Mouse (Mus musculus) kidney, postnatal 14 days (tissue): ENCODE data around the gene Met.
A peak's percentile ranks its signal among the peaks of the same experiment; 100 is the strongest.

Source experiments
- DNase-seq: peaks from one replicate; pipeline ENCODE4 v3.0.0; 2022; ENCODE audit warnings: mixed read lengths

Met gene

DNA sequence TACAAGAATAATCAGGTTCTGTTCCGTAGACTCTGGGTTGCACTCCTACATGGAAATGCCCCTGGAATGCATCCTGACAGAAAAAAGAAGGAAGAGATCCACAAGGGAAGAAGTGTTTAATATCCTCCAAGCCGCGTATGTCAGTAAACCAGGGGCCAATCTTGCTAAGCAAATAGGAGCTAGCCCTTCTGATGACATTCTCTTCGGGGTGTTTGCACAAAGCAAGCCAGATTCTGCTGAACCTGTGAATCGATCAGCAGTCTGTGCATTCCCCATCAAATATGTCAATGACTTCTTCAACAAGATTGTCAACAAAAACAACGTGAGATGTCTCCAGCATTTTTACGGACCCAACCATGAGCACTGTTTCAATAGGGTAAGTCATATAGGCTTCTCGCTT, 28.5 kb downstream of the Met start:
- no peak for DNase-seq

DNA sequence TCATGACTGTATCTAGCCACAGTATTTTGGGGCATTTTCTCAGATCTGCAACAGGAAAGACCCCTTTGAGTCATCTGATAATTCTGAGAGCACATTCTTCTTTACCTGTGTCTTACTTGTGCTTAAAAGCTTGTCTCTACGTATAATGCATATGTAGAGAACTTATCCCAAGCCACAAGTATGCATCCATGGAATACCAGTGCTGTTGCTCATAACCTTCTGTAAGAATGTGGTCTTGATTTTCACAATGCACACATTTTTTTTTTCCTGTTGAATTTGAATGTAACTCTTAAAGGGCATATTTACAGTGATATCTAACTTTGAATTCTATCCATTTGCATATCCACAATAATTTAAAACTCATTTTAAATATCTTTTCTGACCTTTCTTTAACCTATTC, 31.8 kb downstream of the Met start:
- no peak for DNase-seq

DNA sequence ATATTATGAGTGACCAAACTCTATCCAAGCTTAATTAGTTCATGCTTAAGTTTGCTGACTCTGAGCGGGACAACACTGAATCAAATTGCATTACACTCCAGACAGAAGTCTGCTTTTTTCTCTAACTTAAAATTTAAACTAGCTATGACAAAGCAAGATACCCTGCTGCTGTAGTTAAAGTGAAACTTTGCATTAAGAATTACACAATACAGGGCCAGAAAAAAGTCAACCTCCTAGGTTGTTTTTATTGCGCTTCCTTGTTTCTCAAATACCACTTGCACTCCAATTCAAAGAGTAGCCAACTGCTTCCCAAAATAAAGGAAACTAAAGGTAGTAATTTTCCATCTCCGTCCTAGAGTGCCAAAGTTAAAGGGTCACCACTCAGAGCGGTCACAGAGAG, 33.8 kb downstream of the Met start:
- no peak for DNase-seq

DNA sequence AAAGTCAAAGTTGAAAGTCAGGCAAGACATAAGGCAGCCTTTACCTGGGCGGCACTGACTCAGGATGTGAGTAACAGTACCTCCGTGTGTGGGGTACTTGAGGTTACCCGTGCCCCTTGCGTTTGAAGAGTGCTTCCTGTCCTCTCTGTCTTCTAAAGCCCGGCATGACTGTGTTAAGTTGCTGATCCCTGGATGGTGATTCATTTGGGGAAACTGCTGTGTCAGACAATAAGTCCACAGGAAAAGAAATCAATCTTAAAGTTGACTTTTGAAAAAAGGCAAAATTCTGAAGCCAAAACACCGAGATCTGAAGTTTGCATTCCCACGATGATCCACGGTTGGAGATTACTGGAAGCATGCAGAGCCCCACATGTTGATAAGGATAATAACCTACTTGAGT, 35.2 kb downstream of the Met start:
- DNase-seq: no peak

DNA sequence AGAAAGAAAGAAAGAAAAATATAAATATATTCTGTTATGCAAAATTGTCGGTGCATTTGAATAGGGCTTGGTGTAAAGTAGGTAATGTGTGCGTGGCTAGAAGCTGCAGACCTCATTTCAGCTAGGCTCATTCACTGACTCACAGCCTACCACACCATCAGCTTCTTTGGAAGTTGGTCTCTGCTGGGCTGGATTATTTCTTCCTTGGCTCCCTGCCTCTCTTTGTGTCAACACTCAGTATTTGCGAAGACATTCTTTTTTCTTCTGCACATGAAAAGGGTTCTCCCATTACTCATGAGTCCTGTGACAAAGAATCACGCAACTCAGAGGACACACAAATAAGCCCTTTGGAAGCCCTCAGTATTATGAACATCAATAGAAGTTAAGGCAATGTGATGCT, 37.8 kb downstream of the Met start:
- DNase-seq: no peak

DNA sequence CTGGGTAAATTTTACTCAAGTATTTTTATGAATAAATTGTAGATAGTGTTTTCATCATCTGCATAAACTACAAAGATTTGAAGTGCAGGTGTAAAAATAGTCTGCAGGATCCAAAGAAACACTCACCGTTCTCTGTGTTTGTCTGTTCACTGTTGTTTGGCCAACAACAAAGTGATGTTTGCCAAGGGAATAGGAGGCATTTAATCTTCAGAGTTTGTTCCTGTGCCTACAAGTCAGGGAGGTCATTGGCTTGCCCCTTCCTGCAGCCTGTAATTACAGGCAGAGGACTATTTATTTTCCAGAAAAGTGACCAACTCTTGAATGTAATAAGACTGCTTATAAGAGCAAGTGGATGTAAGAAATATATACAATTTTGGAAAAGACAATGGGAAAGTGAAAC, 38.7 kb downstream of the Met start:
- DNase-seq: no peak

DNA sequence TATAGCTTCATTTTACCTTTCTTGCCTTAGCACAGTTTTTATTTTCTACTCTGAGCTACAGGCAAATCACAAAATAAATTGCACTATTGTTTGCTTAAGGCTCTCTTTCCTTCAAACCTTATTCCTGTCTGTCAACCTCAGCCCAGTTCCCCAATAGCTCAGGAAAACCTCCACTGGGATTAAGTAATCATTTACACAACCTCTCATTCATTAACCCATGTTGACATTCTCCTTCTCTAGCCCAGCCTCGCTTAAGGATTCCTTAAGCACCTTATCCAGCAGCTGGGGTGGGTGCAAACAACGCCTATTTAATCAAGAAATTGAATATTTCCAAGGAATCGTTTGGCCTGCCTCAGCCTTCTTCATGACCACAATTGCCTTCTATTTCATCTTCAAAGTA, 40.1 kb downstream of the Met start:
- DNase-seq: peak; percentile 31

DNA sequence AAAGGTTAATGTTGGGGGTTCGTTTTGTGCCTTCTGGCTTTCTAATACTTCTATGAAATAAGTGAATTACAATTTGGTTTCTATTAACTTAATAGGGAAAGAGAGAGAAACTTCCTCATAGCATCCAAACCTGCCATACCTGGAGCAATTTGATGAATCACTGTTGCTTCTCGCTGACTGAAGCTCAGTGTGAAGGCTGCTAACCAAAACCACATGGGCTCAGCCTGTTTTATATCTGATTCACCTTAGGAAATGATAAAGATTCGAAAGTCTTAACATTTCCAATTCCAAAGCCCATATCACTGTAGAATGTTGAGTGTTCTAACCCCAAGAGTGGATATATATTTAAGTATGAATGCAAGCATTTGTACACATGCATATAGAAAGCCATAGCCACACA, 41.9 kb downstream of the Met start:
- DNase-seq: no peak

DNA sequence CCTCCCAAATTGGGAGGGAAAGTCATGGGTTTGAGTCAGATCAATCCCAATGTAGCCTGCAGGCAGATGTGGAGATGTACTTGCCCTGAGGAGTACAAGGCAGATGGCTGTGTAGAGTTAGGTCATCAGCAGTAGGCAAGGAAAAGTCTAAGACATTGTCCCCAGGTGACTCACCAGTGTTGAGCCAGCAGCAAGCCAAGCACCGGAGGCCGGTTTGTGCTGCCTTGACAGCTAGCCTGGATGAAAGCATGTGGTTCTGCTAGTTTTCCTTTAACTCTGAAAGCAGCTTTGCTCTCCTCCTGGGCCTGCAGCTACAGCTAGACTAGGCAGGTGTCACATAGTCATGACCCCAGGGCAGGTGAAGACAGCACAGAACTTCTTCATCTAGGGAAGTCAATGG, 43.2 kb downstream of the Met start:
- peak; percentile 66 for DNase-seq

DNA sequence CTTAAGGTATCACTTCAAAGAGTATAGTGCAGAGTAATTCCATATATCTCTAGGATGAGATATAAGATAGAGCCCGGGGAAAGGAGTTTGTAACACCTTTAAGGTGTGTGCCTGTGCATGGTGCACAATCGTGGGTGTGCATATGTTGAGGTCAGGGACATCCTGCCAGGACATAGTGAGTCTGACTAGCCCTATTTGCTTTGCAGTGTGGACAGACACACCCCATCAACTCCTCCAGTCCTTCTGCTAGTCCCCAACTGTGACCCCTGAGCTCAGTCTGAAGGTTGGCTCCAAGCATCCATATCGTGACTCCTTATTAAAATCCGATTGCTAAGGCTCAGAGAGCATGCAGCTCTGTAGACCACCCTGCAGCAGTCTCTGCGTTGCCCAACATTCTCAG, 44.6 kb downstream of the Met start:
- DNase-seq: no peak

DNA sequence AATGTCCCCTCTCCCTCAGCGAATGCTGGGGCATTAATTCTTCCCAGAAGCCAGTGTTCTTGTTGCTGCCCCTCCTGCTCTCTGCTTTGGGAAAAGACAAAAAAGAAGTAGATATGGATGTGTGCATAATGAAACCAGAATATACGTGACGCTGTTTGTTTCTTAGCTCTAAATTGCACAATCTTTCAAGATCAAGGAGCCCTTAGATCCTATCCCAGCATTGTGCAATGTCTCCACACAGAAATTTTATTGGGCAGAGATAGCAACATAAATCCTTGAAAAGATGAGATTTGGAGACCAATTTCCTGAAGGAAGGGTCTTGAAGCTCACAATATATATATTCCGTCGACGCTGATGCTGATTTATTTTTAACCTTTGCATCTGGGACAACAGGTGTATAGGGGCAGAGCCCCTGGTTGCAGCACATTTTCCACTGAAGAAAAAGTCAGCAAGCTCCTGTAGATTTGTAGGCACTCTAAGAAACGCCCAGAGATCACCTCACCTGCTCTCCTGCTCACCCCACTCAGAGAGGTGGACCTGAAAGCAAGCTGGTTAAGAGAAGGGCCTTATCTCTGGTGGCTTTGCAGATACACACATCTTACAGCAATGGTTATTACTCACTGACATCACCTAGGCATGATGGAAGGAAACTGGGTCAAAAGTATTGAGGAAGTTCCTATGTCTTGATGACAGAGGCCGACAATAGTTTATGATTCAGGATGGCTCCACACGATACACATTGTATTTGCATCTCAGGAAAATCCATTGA, 45.2 kb downstream of the Met start:
- no peak for DNase-seq

DNA sequence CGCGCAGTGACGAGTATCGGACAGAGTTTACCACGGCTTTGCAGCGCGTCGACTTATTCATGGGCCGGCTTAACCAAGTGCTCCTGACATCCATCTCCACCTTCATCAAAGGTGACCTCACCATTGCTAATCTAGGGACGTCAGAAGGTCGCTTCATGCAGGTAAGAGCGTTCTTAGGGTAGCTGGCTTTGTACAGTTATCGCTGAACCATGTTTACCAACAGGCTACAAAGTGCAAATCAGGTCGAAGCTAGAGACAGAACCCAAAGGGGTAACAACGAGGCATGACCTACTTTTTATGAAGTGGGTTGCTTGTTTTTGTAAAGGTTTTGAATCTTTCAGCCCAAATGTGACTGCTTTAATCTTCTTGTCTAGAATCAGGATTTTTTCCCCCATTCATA, 49.8 kb downstream of the Met start:
- DNase-seq: no peak

DNA sequence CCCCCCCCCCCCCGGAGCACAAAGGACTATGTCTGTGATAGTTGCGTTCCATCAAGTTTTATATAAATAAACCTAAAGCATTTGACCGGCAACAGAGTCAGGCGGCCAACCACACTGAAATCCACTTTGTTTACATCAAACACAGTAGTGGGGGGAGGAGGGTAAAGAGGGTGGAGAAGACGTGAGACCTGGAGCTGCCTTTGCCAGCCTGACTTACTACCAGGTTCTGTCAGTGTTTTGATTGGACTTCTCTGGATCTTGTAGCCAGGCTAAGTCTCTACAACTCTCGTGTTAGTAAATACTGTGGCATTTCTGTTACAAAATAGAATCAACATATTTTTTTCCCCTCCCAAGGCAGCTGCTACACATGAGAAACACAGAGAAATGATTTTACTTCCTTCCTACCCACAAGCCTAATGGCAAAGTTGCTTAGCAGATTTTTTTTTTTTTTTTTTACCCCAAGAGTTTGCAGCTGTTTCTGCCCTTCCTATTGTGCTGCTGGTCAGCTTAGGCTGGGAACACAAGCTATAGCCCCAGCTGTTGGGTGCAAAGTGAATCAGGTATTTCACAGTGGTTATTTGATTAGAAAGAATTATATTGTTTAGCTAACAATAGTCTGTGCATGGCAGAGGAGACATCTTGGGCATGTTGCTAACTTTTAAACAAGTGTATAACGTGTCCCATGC, 52.3 kb downstream of the Met start:
- DNase-seq: no peak

DNA sequence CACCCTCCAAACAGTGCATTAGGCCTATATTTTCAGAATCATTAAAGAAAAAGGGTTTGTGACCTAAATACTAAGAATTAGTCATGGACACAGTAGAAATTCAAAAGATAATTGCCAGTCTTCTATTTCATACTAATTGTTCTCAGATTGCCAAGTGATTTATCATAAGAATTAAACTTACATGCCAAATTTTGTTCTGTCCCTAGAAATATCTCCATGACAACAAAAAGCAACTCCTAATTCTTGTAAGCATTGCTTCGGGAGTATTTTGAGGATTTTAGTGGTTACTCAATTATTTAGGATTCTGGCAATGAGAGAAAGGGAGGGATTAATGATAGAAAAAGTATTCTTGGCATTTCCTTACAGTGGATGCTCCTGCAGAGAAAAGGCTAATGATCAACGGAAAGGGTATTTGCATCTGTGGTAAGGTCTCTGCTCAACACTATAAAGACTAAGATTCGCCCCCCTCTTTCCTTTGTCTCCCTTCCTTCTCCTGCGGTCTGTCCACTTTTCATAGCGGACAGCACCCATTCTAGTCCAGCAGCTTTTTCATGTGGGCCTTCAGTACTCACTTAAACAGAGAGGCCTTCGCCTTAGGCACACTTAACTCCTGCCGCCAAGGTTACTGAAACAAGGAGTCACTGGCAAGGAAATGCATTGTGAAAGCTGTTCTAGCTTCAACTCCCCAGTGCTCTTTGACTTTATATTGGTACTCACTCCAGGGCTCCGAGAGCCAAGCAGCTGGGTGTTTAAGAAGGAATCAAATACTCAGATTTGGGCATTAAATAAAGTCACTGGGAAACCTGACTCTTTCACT, 58.5 kb downstream of the Met start:
- no peak for DNase-seq

DNA sequence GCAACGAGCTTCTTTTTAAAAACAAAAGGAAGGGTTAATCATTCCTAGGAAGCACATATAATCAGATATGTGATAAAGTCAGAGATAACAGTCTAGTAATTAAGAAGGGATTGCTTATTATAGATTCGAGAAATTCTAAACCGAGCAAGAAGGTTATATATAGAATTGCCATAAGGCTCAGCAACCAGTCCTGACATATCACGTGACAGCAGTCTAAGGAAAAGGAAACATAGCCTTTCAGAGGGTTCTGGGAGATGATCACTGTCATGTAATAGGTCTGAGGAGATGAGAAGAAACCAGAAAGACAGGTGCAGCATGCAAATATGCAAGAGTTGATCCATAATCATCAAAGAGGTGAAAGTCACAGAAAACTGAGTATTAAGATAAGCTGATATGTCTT, 59.3 kb downstream of the Met start:
- no peak for DNase-seq

DNA sequence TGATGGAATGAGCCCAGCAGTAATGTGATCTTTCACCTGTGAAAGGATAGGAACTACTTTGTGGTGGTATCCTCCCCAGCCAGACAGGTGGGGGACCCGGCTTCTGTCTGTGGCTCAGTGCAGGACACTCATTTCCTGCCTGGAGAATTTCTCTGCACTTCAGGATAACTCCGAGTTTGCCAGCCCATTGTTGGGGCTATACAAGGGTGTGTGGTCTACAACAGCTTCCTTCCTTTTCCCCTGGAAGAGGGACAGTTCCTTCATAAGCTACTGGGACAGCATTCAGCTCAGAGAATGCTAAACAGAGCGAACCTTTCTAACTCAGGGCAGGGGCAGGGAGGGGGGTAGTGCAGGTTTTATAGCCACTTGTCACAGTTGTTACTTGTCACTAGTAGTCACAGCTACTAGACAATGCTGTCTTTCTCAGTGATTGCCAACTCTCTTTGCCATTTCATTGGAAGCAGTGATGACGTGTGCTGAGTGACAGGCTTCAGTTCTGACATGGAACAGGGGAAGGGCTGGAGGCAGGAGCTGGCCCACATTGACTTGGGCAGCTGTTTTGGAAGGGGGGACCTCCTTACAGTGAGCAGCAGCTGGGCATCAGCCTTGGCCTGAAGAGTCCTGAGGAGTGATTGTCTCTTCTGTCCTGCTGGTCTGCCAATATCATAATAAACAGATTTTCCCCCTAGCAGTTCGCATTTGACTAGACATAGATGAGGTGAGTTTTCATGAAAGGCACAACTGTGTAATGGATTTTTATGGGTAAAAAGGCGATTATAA, 66.1 kb downstream of the Met start:
- DNase-seq: peak; percentile 31

DNA sequence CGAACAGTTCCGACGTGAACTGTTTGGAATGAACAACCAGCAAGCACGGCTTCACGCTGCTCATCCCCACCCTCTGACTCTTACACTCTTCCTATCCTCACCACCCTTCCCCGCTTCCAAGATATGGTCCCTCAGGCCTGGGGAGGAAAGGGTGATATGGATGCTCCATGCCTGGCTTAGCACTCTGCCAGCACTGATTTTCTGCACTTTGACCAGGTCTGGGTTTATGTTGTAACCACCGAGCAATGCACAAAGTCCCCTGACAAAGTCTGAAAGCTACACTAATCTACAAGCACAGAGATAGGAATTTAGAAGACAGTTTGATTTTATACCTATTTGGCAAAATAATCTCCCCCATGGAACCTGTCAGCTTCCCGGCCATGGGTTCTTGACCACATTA, 78.0 kb downstream of the Met start:
- peak; percentile 53 for DNase-seq

DNA sequence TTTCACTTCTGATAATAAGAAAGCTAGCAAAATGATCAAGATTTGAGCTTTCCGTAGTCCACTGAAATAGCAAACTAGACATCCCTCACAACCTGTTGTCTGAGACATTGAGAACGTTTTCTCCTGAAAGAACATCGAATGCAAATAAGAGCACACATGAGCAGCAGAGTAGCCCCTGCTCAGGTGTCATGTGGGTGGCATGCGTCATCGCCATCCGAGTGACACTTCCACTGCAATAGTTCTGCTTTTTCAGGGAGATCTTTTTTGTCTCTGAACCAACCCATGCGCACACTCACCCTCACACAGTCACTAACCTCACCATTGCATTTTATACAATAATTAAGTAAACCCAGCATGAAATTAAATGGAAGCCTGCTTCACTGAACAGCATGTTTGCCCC, 78.8 kb downstream of the Met start:
- DNase-seq: no peak

DNA sequence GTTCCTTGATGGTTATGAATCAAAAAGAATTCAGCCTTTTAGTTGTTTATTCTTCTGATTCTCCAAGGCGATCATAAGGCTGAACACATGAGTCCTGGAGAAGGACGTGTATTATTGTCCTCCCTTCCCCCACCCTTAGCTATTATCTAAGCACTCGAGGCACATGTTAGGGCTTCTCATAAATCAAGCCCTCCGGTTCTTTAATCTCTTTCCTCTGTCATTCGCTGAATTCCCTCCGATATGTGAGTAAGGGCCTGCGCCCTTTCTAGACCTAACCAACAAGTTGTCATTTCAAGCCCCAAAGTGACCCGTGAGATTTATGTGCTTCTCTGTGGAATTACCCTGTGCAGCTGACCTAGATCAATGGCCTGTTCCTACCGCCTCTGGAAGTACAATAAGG, 81.9 kb downstream of the Met start:
- no peak for DNase-seq

DNA sequence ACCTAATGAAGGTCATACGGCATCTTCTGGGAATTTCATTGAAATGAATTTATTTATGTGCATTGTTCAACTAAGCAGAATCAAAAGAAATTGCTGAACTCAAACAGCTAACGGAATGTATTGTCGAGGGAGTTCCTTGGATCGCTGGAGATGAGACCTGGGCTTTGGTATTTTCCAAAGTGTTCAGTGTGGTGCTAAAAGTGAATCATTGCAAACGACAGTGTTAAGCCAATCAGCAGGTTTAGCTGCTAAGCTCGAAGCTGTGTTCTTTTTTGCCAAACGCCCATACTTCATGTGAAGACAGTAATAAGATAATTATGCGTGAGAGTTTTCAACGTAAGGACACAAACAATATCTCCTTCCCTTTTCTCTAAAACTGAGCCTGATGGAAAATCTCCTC, 82.7 kb downstream of the Met start:
- DNase-seq: no peak

DNA sequence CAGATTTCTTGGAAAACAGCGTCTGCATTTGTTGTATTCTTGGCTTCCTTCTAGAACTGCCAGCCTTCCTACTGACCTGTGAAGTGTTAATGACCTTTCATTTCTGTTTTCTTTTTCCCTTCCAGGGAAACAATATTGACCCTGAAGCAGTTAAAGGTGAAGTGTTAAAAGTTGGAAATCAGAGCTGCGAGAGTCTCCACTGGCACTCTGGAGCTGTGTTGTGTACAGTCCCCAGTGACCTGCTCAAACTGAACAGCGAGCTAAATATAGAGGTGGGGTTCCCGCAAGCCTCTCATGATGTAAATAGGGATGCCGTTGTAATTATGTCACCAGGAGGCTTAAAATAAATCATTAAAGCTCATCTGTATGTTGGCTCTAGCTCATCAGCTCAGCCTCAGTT, 83.2 kb downstream of the Met start:
- DNase-seq: no peak

DNA sequence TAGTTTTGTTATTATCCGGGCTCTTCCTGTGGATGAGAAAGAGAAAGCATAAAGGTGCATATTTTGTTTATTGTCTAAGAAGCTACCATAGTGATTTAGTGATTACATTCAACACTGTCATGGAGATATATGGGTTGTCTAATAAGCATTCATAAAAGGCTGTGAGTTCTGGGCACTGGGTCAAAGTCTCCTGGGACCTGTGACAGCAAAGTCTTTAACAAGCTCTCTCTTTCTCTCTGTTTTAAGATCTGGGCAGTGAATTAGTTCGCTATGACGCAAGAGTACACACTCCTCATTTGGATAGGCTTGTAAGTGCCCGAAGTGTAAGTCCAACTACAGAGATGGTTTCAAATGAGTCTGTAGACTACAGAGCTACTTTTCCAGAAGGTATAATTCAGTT, 85.2 kb downstream of the Met start:
- DNase-seq: no peak

DNA sequence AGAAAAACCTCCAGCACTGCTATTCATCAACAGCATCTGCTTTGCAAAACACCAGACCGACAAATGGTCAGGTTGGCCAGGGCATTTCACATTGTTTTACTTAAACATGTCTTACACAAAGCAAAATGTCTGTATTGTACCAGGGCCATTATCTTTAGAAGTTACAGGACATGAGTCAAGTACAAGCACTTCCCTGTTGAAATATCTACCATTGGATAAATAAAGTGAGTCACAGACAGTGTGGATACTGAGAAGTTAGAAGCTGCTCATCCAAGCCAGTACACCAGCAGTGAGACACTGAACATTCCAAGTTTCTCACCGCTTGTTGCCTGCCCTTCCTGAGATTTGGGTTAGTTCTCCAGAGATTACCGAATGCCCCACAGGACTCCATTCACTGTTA, 86.0 kb downstream of the Met start:
- no peak for DNase-seq
